Mouse (Mus musculus) stomach, postnatal 0 days (tissue): Measurements from ENCODE around the gene Dohh.

Experiments
- CTCF ChIP-seq: IDR thresholded peaks from 2 replicates; pipeline ENCODE4 v1.5.1; 2016; ENCODE audit warnings: antibody characterized with exemption, low read depth, mild to moderate bottlenecking, moderate library complexity
- EP300 ChIP-seq: optimal IDR thresholded peaks from 2 replicates; pipeline ENCODE3; 2016; ENCODE audit warnings: antibody characterized with exemption

DNA sequence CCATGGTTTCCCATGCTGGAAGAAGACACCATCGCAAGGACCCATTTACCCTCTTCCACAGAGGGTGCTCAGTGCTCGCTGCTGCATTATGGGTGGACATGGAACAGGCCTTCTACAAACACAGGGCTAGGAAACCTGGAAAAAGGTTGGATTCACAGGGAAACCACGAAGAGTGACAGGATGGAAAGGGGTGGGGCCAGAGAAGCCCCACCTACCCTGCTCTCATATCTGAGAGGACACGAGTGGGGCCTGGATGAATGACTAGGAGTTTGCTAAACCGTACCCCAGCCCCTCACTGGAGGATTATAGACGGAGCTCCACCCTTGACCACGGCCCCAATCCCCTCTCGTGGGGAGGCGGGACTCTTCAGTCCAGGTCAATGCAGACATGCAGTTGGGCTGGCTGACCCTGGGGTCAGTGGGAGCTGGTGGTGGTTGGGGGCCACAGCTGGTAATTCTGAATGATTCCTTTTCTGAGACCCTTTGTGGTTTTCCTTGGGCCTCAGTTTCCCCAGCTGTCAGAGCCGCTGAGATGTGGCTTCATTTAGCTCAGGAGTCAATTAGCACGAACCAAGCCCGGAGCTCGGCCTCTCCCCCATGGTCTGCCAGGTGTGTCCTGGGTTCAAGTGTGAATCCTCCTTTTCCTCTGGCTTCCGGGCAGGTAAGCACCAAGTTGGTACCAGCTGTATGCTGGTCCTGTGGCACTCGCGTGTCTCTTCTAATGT lies 28.5 kb downstream of the Dohh start:
- TF ChIP-seq EP300 (no peak), CTCF (no peak)
